Mouse (Mus musculus) liver, adult 2 months (tissue): ENCODE measurements around the gene Tceal3.
"Not testable (repeated sequence)": the region's sequence is repeated elsewhere in the genome, so short reads cannot be mapped to it uniquely, and the experiment has no call there.

Source experiments
- CTCF ChIP-seq: fragments of 200-500 bp; IDR thresholded peaks from 2 replicates; pipeline ENCODE4 v1.5.1; 2011; ENCODE audit warnings: low read depth, low read length, control low read depth
- POLR2A ChIP-seq: fragments of 200-500 bp; IDR thresholded peaks from 2 replicates; pipeline ENCODE4 v1.6.1; 2011; ENCODE audit warnings: low read length, control low read depth; ENCODE audit not compliant: insufficient read depth; ENCODE audit errors: extremely low read depth

DNA sequence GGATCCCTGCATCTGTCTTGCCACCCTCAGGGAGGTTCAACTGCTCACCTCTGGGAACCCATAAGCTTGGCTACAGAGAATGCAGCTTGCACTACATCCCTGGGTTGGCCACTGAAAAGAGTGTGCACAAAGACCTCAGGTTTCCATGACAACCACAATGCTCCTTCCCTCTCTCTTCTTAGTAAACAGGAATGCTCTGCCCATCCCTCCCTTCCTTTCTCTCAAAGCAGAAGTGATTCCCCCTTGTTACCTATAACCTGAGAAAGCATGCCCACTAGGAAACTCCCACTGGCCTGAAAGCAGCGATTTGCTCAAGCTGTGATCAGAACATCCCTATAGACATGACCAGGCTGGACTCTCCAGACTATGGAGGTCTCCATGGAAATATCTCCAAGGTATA is 46.7 kb upstream of the Tceal3 start, which contains the start of gene Kir3dl2:
- not testable (repeated sequence) for TF ChIP-seq CTCF, POLR2A
